Comparison of ENCODE assay signal across 13 mouse cellular contexts in genomic region chr10:122991648-122992047, GRCm38 (mm10).
DNase-seq lines count a peak whose midpoint lies in the region; ATAC-seq lines count a peak whose summit lies in the region.
"Had no signal": no experiment of that assay in that cellular context is flagged by ENCODE, and none has a peak within 500 bp of the region (broad histone marks: within the 10 kb centered on the region; RNA-seq: fewer than 3 reads in every experiment).

No protein-coding gene starts in this region.

- peak overlapping the region; percentile 54 for H3K4me2 ChIP-seq in heart, embryonic 12.5 days
- H3K4me2 ChIP-seq in lung, embryonic 16.5 days (ENCODE audit: low read depth, low read length), result no peak overlapping the region
- no peak overlapping the region for H3K4me2 ChIP-seq in neural tube, embryonic 15.5 days
- H3K4me2 ChIP-seq: liver, embryonic 13.5 days; midbrain, embryonic 12.5 days had no signal

- 0 out of 2 replicates have a peak, but pooled peaks have one; percentile 43 for ATAC-seq in heart, embryonic 12.5 days (ENCODE audit: insufficient number of reproducible peaks, low FRiP score)
- no peak; the same call in 1 of the 2 replicates for ATAC-seq in lung, embryonic 16.5 days (ENCODE audit: low read depth)
- ATAC-seq in neural tube, embryonic 15.5 days (ENCODE audit: low FRiP score), result no peak

- no peak overlapping the region for H3K4me3 ChIP-seq in heart, embryonic 12.5 days
- H3K4me3 ChIP-seq in lung, embryonic 16.5 days (ENCODE audit: low read length), result no peak overlapping the region
- H3K4me3 ChIP-seq in neural tube, embryonic 15.5 days (replicated peaks), result no peak overlapping the region
- H3K4me3 ChIP-seq: liver, embryonic 13.5 days; midbrain, embryonic 12.5 days had no signal

- H3K27me3 ChIP-seq in heart, embryonic 12.5 days (replicated peaks), result no peaks in the 10 kb centered on the region
- H3K27me3 ChIP-seq in lung, embryonic 16.5 days (ENCODE audit: control insufficient read depth, insufficient read depth, low read depth, low read length), result no peaks in the 10 kb centered on the region
- no peaks in the 10 kb centered on the region for H3K27me3 ChIP-seq in neural tube, embryonic 15.5 days (replicated peaks)
- H3K27me3 ChIP-seq: liver, embryonic 13.5 days; midbrain, embryonic 12.5 days had no signal

- peaks cover 36% of the 10 kb centered on the region for H3K36me3 ChIP-seq in heart, embryonic 12.5 days
- H3K36me3 ChIP-seq in lung, embryonic 16.5 days (ENCODE audit: control insufficient read depth, insufficient read depth, low read length), result peaks cover 21% of the 10 kb centered on the region
- H3K36me3 ChIP-seq in neural tube, embryonic 15.5 days, result peaks cover 36% of the 10 kb centered on the region

- peak; percentile 33 to 43 for DNase-seq in cerebellum, adult 18-20 months
- no peak for DNase-seq in cerebellum, postnatal 4 days (ENCODE audit: low spot score in 2 of 2)
- DNase-seq in heart, adult 8-10 months (ENCODE audit: low spot score), result no peak
- DNase-seq in lung, postnatal 10 days, result no peak
- no peak for DNase-seq in thymus, postnatal 10 days (ENCODE audit: low spot score in 2 of 2)
- DNase-seq: gastrocnemius, postnatal 14 days; kidney, adult 9 months; liver, embryonic 13.5 days; spleen, adult 18-20 months had no signal

- 0 out of 2 replicates have a peak, but pooled peaks cover 2% of the 10 kb centered on the region for H3K9me3 ChIP-seq in heart, embryonic 12.5 days (replicated peaks)
- peaks cover 4% of the 10 kb centered on the region; the same call in 1 of the 2 replicates for H3K9me3 ChIP-seq in lung, embryonic 16.5 days (ENCODE audit: control insufficient read depth, low read length)
- no peaks in the 10 kb centered on the region for H3K9me3 ChIP-seq in neural tube, embryonic 15.5 days (replicated peaks)
- H3K9me3 ChIP-seq: liver, embryonic 13.5 days; midbrain, embryonic 12.5 days had no signal

- H3K27ac ChIP-seq in heart, embryonic 12.5 days (ENCODE audit: poor library complexity, severe bottlenecking), result peak overlapping the region; percentile 97
- H3K27ac ChIP-seq in lung, embryonic 16.5 days (ENCODE audit: low read length), result peak overlapping the region; percentile 87
- peak overlapping the region; percentile 58 for H3K27ac ChIP-seq in neural tube, embryonic 15.5 days (replicated peaks)
- H3K27ac ChIP-seq: liver, embryonic 13.5 days; midbrain, embryonic 12.5 days had no signal

- H3K4me1 ChIP-seq in heart, embryonic 12.5 days (replicated peaks), result peaks cover 43% of the 10 kb centered on the region
- H3K4me1 ChIP-seq in lung, embryonic 16.5 days (replicated peaks; ENCODE audit: control insufficient read depth, insufficient read depth, low read length), result peaks cover 24% of the 10 kb centered on the region
- peaks cover 17% of the 10 kb centered on the region for H3K4me1 ChIP-seq in neural tube, embryonic 15.5 days

- 55% methylated on average over 9 of the region's 9 CpGs for WGBS in heart, embryonic 12.5 days
- WGBS in lung, embryonic 16.5 days, result 87% methylated on average over 9 of the region's 9 CpGs
- WGBS in neural tube, embryonic 15.5 days, result 89% methylated on average over 9 of the region's 9 CpGs

- peak overlapping the region; percentile 37; the same call in 1 of the 2 replicates for H3K9ac ChIP-seq in heart, embryonic 12.5 days
- H3K9ac ChIP-seq in lung, embryonic 16.5 days (ENCODE audit: low read length), result no peak overlapping the region
- H3K9ac ChIP-seq in neural tube, embryonic 15.5 days (replicated peaks), result no peak overlapping the region
- H3K9ac ChIP-seq: liver, embryonic 13.5 days; midbrain, embryonic 12.5 days had no signal

Comparison
In these comparisons a context has a peak if more than half of its experiments do, and no peak if none do; other contexts are left out.
1. DNase-seq: peak in cerebellum, adult 18-20 months (2 of 2); none in cerebellum, postnatal 4 days (0 of 2), heart, adult 8-10 months (single experiment), lung, postnatal 10 days (single experiment) and thymus, postnatal 10 days (0 of 2).
2. Peak in every context shown above with its lines, with median percentiles within 50 percentile points of each other: H3K27ac ChIP-seq.